Mouse (Mus musculus): ENCODE measurements around the gene Wdr47.
"Not testable (repeated sequence)": the region's sequence is repeated elsewhere in the genome, so short reads cannot be mapped to it uniquely, and the experiment has no call there.

Gene Wdr47

GRCm38 (mm10) chr3:108639412-108639811 lies 48.3 kb downstream of the Wdr47 start:
- DNase-seq (ENCODE audit: low read depth, low spot score): peak; percentile 59

- DNase-seq (ENCODE audit: low read depth, low spot score): no peak
Measured at GRCm38 (mm10) chr3:108640998-108641397, 49.9 kb downstream of the Wdr47 start.

GRCm38 (mm10) chr3:108644856-108645255 lies 53.8 kb downstream of the Wdr47 start:
- DNase-seq (ENCODE audit: low read depth, low spot score): no peak

- no peak for DNase-seq (ENCODE audit: low read depth, low spot score)
Measured at GRCm38 (mm10) chr3:108646036-108646435, 55.0 kb downstream of the Wdr47 start.

- not testable (repeated sequence) for DNase-seq (ENCODE audit: low read depth, low spot score)
Measured at GRCm38 (mm10) chr3:108647681-108648080, 56.6 kb downstream of the Wdr47 start.

GRCm38 (mm10) chr3:108652866-108653642 lies 62.0 kb downstream of the Wdr47 start:
- peak; percentile 57 for DNase-seq (ENCODE audit: low read depth, low spot score)

- peak; percentile 95 for DNase-seq (ENCODE audit: low read depth, low spot score)
Measured at GRCm38 (mm10) chr3:108653710-108654379, 62.8 kb downstream of the Wdr47 start, which contains the start of gene Clcc1. Gene Clcc1, plus strand, starts transcription at chr3:108653913.

- DNase-seq (ENCODE audit: low read depth, low spot score): peak; percentile 58
Measured at GRCm38 (mm10) chr3:108654566-108654965, 63.5 kb downstream of the Wdr47 start.

- peak; percentile 12 for DNase-seq (ENCODE audit: low read depth, low spot score)
Measured at GRCm38 (mm10) chr3:108655486-108655885, 64.4 kb downstream of the Wdr47 start.

GRCm38 (mm10) chr3:108658612-108659011 lies 67.5 kb downstream of the Wdr47 start:
- no peak for DNase-seq (ENCODE audit: low read depth, low spot score)

- peak; percentile 41 for DNase-seq (ENCODE audit: low read depth, low spot score)
Measured at GRCm38 (mm10) chr3:108660941-108661340, 69.9 kb downstream of the Wdr47 start.

- DNase-seq (ENCODE audit: low read depth, low spot score): no peak
Measured at GRCm38 (mm10) chr3:108676616-108677015, 85.5 kb downstream of the Wdr47 start.

- no peak for DNase-seq (ENCODE audit: low read depth, low spot score)
Measured at GRCm38 (mm10) chr3:108681004-108681403, 89.9 kb downstream of the Wdr47 start.

- DNase-seq (ENCODE audit: low read depth, low spot score): not testable (repeated sequence)
Measured at GRCm38 (mm10) chr3:108683597-108683996, 92.5 kb downstream of the Wdr47 start.

- no peak for DNase-seq (ENCODE audit: low read depth, low spot score)
Measured at GRCm38 (mm10) chr3:108685701-108686100, 94.6 kb downstream of the Wdr47 start.

GRCm38 (mm10) chr3:108689015-108689441 lies 97.9 kb downstream of the Wdr47 start:
- DNase-seq (ENCODE audit: low read depth, low spot score): no peak

GRCm38 (mm10) chr3:108689446-108689845 lies 98.4 kb downstream of the Wdr47 start:
- DNase-seq (ENCODE audit: low read depth, low spot score): no peak

GRCm38 (mm10) chr3:108689979-108690378 lies 98.9 kb downstream of the Wdr47 start:
- DNase-seq (ENCODE audit: low read depth, low spot score): no peak

GRCm38 (mm10) chr3:108694321-108694720 lies 103.2 kb downstream of the Wdr47 start:
- DNase-seq (ENCODE audit: low read depth, low spot score): no peak

Data from A20 (cell line).